Mouse (Mus musculus) hindlimb bud, embryonic 11.5 days (tissue): ENCODE results near the gene Fcho1.
A peak's percentile ranks its signal among the peaks of the same experiment; 100 is the strongest.

Experiments used
- DNase-seq: peaks from one replicate; pipeline ENCODE4 v3.0.0-alpha.2; 2012; ENCODE audit warnings: low read depth, low spot score; ENCODE audit errors: extremely low spot score

The Fcho1 gene

GRCm38 (mm10) chr8:71665331-71666130 lies 60.0 kb downstream of the Fcho1 start:
- DNase-seq = no peak

GRCm38 (mm10) chr8:71660325-71661120 lies 65.0 kb downstream of the Fcho1 start:
- DNase-seq = peak; percentile 58

GRCm38 (mm10) chr8:71659751-71660150 lies 65.8 kb downstream of the Fcho1 start:
- DNase-seq = no peak

GRCm38 (mm10) chr8:71658515-71659049 lies 66.9 kb downstream of the Fcho1 start:
- DNase-seq = no peak
